Mouse (Mus musculus) lung, postnatal 4 days (tissue): ENCODE measurements at regions not wholly inside any gene's neighbourhood (a gene's known extent, or its start where the extent isn't known, plus 50 kb on each side); places are given as distances from the start of the nearest gene placed in this dataset.

Experiments
- DNase-seq, 2 experiments: peaks; one replicate each; pipeline ENCODE4 v3.0.0; 2021

GRCm38 (mm10) chr10:46905337-46905736 lies 1327.7 kb downstream of the Hace1 start:
- no peak for DNase-seq

- DNase-seq: no peak
Measured at GRCm38 (mm10) chr10:46922527-46923200, 1345.0 kb downstream of the Hace1 start.

- no peak for DNase-seq
Measured at GRCm38 (mm10) chr10:46934311-46934710, 1356.7 kb downstream of the Hace1 start.

GRCm38 (mm10) chr10:46936248-46936970 lies 1358.8 kb downstream of the Hace1 start:
- no peak for DNase-seq

- no peak for DNase-seq
Measured at GRCm38 (mm10) chr10:46939338-46939737, 1361.7 kb downstream of the Hace1 start.

GRCm38 (mm10) chr10:46939819-46940218 lies 1362.2 kb downstream of the Hace1 start:
- DNase-seq: no peak

GRCm38 (mm10) chr10:46952940-46953339 lies 1375.3 kb downstream of the Hace1 start:
- no peak for DNase-seq

GRCm38 (mm10) chr10:46954701-46955100 lies 1377.1 kb downstream of the Hace1 start:
- no peak for DNase-seq

GRCm38 (mm10) chr10:46980410-46980809 lies 1402.8 kb downstream of the Hace1 start:
- no peak for DNase-seq

GRCm38 (mm10) chr10:46999701-47000100 lies 1422.1 kb downstream of the Hace1 start:
- no peak for DNase-seq

- DNase-seq: no peak
Measured at GRCm38 (mm10) chr10:47028765-47029164, 1451.1 kb downstream of the Hace1 start.

GRCm38 (mm10) chr10:47054672-47055071 lies 1477.0 kb downstream of the Hace1 start:
- no peak for DNase-seq

- peak in 1 of 2 experiments; percentile 18 for DNase-seq
Measured at GRCm38 (mm10) chr10:47102551-47102950, 1524.9 kb downstream of the Hace1 start.
